Mouse (Mus musculus) lung, adult 2 months (tissue): Measurements from ENCODE around the gene Sept3.

Experiments
- CTCF ChIP-seq: fragments of 200-500 bp; IDR thresholded peaks from 2 replicates; pipeline ENCODE4 v1.5.1; 2011; ENCODE audit warnings: mild to moderate bottlenecking, low read length, control low read depth; ENCODE audit not compliant: insufficient read depth
- POLR2A ChIP-seq: fragments of 200-500 bp; IDR thresholded peaks from 2 replicates; pipeline ENCODE4 v1.6.1; 2011; ENCODE audit warnings: low read depth, mild to moderate bottlenecking, control low read depth, low read length, borderline replicate concordance; ENCODE audit errors: extremely low read depth

GRCm38 (mm10) chr15:82308416-82308815 lies 33.7 kb downstream of the Sept3 start:
- no peak for TF ChIP-seq CTCF
- TF ChIP-seq POLR2A, result no peak
